Mouse (Mus musculus) fibroblast of lung, adult 2 months (primary cell): Measurements from ENCODE around the gene Ngb.

Experiments used
- DNase-seq: peaks from one replicate; pipeline ENCODE4 v3.0.0-alpha.2; 2011; ENCODE audit warnings: low read depth

Ngb gene

GRCm38 (mm10) chr12:87091916-87092315 lies 10.4 kb downstream of the Ngb start:
- no peak for DNase-seq

GRCm38 (mm10) chr12:87089701-87090100 lies 12.6 kb downstream of the Ngb start:
- no peak for DNase-seq

- no peak for DNase-seq
Measured at GRCm38 (mm10) chr12:87089255-87089654, 13.1 kb downstream of the Ngb start.

- no peak for DNase-seq
Measured at GRCm38 (mm10) chr12:87088331-87088730, 14.0 kb downstream of the Ngb start.

- no peak for DNase-seq
Measured at GRCm38 (mm10) chr12:87087236-87087635, 15.1 kb downstream of the Ngb start.

- DNase-seq, result no peak
Measured at GRCm38 (mm10) chr12:87082797-87083196, 19.5 kb downstream of the Ngb start.

GRCm38 (mm10) chr12:87076610-87077009 lies 25.7 kb downstream of the Ngb start:
- no peak for DNase-seq

- DNase-seq, result no peak
Measured at GRCm38 (mm10) chr12:87070520-87070919, 31.8 kb downstream of the Ngb start.

- DNase-seq, result no peak
Measured at GRCm38 (mm10) chr12:87066429-87066828, 35.9 kb downstream of the Ngb start.

- DNase-seq, result no peak
Measured at GRCm38 (mm10) chr12:87065446-87065845, 36.9 kb downstream of the Ngb start.

- no peak for DNase-seq
Measured at GRCm38 (mm10) chr12:87057066-87057465, 45.3 kb downstream of the Ngb start.

- DNase-seq, result no peak
Measured at GRCm38 (mm10) chr12:87054873-87055272, 47.5 kb downstream of the Ngb start.

- DNase-seq, result peak; percentile 18
Measured at GRCm38 (mm10) chr12:87052661-87053321, 49.5 kb downstream of the Ngb start.

GRCm38 (mm10) chr12:87047536-87047935 lies 54.8 kb downstream of the Ngb start:
- DNase-seq, result no peak
